Mouse (Mus musculus) forebrain, embryonic 12.5 days (tissue): ENCODE results near the gene Ethe1. TPM values are rescaled to one million over a fixed set of nuclear protein-coding genes. Genes with fewer than 3 reads are reported as not detected.

Experiments
- ATAC-seq: fragments of 200-750 bp; cut with Nextera tagmentation; 2 replicates; pipeline ENCODE4 v1.8.0; 2017; ENCODE audit warnings: moderate TSS enrichment; ENCODE audit not compliant: low FRiP score
- H3K27ac ChIP-seq: fragments of 300-500 bp; sonication (generic); 2 replicates; pipeline ENCODE4 v1.5.1; 2016; ENCODE audit warnings: mild to moderate bottlenecking
- H3K27me3 ChIP-seq: fragments of 300-500 bp; sonication (generic); 2 replicates; pipeline ENCODE4 v1.6.1; 2016; ENCODE audit warnings: mild to moderate bottlenecking
- H3K36me3 ChIP-seq: fragments of 300-500 bp; sonication (generic); replicated peaks from 2 replicates; pipeline ENCODE4 v1.6.1; 2016; ENCODE audit warnings: mild to moderate bottlenecking
- H3K4me1 ChIP-seq: fragments of 300-500 bp; sonication (generic); 2 replicates; pipeline ENCODE4 v1.6.1; 2016
- H3K4me2 ChIP-seq: fragments of 300-500 bp; sonication (generic); 2 replicates; pipeline ENCODE4 v1.6.1; 2016; ENCODE audit warnings: mild to moderate bottlenecking, moderate library complexity
- H3K4me3 ChIP-seq: fragments of 300-500 bp; sonication (generic); replicated peaks from 2 replicates; pipeline ENCODE4 v1.5.1; 2016; ENCODE audit warnings: mild to moderate bottlenecking
- H3K9ac ChIP-seq: fragments of 300-500 bp; sonication (generic); 2 replicates; pipeline ENCODE4 v1.6.1; 2016; ENCODE audit warnings: mild to moderate bottlenecking
- H3K9me3 ChIP-seq: fragments of 300-500 bp; sonication (generic); 2 replicates; pipeline ENCODE4 v1.6.1; 2016
- WGBS: fragments of 180-500 bp; shearing (Covaris S2); methylation state at CpG from one replicate; pipeline ENCODE4 v1.1.7; 2016; 5-methylcytosine and 5-hydroxymethylcytosine counted together
- polyA plus RNA-seq: library from polyadenylated mRNA; unstranded; fragments of >200 nt; fragmentation: Nextera tagmentation; extraction: Ambion mirVana; gene quantifications from 2 replicates; pipeline ENCODE4 v1.2.1, GENCODE M21; 2016

Gene Ethe1
- polyA plus RNA-seq, 1 experiment from 2014 or later, result 15.3 TPM

DNA sequence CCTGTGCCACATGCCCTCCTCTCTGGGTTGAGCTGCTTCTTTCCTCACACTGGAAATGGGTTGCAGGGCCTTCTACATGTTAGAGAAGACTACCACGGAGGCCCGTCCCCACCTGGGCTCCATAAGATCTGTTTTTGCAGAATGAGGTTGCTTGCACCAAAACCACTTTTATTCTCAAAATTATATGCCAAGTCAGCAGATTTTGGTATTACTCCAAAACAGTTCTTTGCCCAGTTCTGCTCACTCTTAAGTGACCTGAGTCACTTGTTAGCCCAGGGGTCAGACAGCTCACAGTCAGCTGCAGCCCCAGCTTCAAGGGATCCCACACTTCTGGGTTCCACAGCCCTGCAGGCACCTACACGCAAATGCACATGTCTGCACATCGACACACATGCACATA, 25.9 kb upstream of the Ethe1 start:
- no peaks in the 10 kb centered on the region for H3K27me3 ChIP-seq
- 96% methylated on average over 4 of the region's 4 CpGs for WGBS
- ATAC-seq, result no peak
- no peak overlapping the region for H3K4me2 ChIP-seq
- H3K9ac ChIP-seq, result no peak overlapping the region
- no peak overlapping the region for H3K4me3 ChIP-seq
- no peak overlapping the region for H3K27ac ChIP-seq
- no peaks in the 10 kb centered on the region for H3K9me3 ChIP-seq
- H3K36me3 ChIP-seq, result peaks cover 66% of the 10 kb centered on the region
- no peaks in the 10 kb centered on the region for H3K4me1 ChIP-seq

DNA sequence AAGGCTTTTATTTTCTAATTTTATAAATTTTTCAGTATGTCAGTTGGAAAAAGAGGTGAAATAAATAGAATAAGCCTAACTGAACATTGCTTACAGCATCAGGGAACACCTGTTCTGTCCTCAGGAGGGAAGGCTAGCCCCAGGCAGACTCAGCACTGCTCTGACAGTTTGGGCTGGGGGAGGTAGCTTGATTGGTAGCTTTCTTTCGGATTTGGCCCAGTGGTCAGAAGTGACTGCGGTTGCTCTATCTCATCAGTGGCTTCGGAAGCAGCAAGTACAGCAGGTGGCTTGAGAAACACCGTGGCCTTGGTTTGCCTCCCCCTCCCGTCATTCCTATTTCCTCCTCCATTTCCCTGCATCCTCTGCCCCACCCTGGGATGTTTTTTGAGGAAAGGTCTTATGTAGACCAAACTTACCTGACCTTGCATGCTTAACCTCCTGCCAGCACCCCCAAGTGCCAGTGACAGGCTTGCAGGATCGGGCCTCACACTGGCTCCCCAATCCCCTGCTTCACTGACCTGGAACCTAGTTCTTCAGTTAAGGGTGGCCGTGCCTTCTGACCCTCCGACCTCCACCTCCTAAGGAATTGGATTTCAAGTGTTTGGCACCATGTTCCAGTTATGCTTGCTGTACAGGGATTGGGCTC, 24.0 kb upstream of the Ethe1 start:
- Histone ChIP-seq H3K4me3 (no peak overlapping the region), H3K9me3 (no peaks in the 10 kb centered on the region), H3K27ac (no peak overlapping the region), H3K4me2 (no peak overlapping the region), H3K27me3 (no peaks in the 10 kb centered on the region), H3K4me1 (no peaks in the 10 kb centered on the region), H3K9ac (no peak overlapping the region), H3K36me3 (peaks cover 80% of the 10 kb centered on the region)
- ATAC-seq, result no peak
- WGBS, result 88% methylated on average over 8 of the region's 8 CpGs

DNA sequence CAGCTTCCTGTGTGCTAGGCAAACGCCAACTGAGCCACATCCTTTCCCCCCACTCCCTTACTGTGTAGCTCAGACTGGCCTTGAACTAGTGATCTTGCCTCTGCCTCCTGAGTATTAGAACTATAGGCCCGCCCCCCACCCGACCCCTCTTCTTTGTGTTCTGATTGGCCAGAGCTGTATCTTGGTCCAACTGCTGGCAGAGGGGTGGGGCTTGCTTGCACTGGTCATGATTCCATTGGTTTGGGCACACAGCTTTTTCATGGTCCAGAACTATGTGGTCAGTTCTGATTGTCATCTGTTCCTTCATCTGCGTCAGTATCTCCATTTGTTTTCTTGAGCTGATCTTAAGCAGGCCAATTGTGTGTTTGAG, 23.5 kb upstream of the Ethe1 start:
- H3K36me3 ChIP-seq, result peaks cover 82% of the 10 kb centered on the region

DNA sequence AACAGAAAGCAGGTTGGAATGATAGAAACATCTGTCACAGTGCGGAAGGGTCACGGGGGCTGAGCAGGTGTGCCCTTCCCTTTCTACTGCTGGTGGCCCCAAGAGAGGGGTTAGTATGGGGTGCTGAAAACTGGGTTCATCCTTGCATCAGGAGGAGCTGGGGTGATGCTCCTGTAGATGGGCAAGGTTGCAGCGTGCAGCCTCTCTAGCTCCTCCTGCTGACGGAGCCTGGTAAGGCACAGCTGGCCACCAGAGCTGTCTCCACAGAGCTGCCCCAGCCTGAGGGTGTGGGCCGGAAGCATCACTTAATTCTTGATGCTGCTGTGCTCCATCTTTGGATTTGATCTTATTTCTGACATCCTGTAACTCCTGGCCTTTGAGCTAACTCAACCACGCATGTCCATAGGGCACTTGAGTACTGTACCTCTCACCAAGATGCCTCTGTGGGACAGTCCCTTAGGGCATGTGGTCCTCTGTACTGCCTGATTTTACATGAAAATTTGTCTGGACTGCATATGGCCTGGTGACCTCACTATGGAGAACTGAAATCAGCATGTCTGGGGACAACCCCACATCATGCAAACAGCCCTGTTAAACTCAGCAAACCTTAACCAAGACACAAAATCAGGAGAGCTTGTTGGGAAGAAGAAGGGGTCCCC, 22.6 kb upstream of the Ethe1 start:
- no peak overlapping the region for H3K4me2 ChIP-seq
- WGBS, result 65% methylated on average over 6 of the region's 6 CpGs
- H3K4me1 ChIP-seq, result no peaks in the 10 kb centered on the region

More for the DNA sequence above, 23.5 kb upstream of the Ethe1 start:
- Histone ChIP-seq H3K4me1 (no peaks in the 10 kb centered on the region), H3K4me3 (no peak overlapping the region), H3K27ac (no peak overlapping the region), H3K9me3 (no peaks in the 10 kb centered on the region), H3K27me3 (no peaks in the 10 kb centered on the region), H3K9ac (no peak overlapping the region), H3K4me2 (no peak overlapping the region)
- WGBS, result 85% methylated on average over 4 of the region's 4 CpGs
- ATAC-seq, result no peak

DNA sequence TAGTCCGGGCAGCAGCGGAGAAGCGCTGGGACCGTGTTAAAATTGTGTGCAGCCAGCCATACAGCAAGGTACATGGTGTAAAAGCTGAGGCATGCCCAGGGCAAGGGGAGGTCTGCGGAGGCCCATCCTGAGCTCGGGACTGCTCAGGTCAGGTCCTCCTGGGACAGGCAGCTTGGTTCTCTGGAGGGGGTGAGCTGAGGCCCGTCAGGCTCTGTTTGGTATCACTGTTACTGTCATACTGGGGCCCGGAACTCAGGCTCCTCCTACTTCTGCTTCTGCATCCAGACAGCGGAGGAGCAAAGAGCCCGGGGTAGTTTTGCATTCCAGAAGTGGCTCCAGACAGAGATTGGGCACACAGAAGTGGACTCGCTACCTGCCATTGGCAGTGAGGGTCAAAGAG, 21.7 kb upstream of the Ethe1 start:
- H3K9ac ChIP-seq, result no peak overlapping the region
- H3K27ac ChIP-seq, result no peak overlapping the region
- no peak overlapping the region for H3K4me3 ChIP-seq
- ATAC-seq, result no peak
- H3K36me3 ChIP-seq, result peaks cover 81% of the 10 kb centered on the region
- no peaks in the 10 kb centered on the region for H3K4me1 ChIP-seq
- H3K27me3 ChIP-seq, result no peaks in the 10 kb centered on the region
- 92% methylated on average over 11 of the region's 11 CpGs for WGBS
- H3K4me2 ChIP-seq, result no peak overlapping the region
- no peaks in the 10 kb centered on the region for H3K9me3 ChIP-seq

More for the DNA sequence above, 22.6 kb upstream of the Ethe1 start:
- peaks cover 81% of the 10 kb centered on the region for H3K36me3 ChIP-seq
- no peak for ATAC-seq
- H3K27me3 ChIP-seq, result no peaks in the 10 kb centered on the region
- H3K9ac ChIP-seq, result no peak overlapping the region
- no peak overlapping the region for H3K4me3 ChIP-seq
- no peak overlapping the region for H3K27ac ChIP-seq
- H3K9me3 ChIP-seq, result no peaks in the 10 kb centered on the region

DNA sequence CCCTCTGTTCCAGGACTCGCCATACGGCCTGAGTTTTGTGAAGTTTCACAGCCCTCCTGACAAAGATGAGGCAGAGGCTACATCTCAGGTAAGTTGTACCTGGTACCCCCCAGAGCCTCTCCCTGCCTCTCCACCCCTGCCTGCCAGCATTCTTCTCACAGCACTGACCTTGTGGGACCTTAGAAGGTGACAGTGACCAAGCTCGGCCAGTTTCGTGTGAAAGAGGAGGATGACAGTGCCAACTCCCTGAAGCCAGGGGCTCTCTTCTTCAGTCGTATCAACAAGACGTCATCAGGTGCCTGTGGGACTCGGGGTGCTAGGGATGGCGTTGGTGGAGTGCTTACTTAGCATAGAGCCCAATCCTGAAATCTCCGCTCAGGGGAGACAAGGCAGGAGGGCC, 21.1 kb upstream of the Ethe1 start:
- H3K4me2 ChIP-seq, result no peak overlapping the region
- H3K4me3 ChIP-seq, result no peak overlapping the region
- WGBS, result 97% methylated on average over 9 of the region's 9 CpGs
- no peak overlapping the region for H3K9ac ChIP-seq
- no peaks in the 10 kb centered on the region for H3K4me1 ChIP-seq
- H3K27ac ChIP-seq, result no peak overlapping the region
- no peaks in the 10 kb centered on the region for H3K27me3 ChIP-seq
- no peak for ATAC-seq
- H3K36me3 ChIP-seq, result peaks cover 81% of the 10 kb centered on the region
- no peaks in the 10 kb centered on the region for H3K9me3 ChIP-seq

DNA sequence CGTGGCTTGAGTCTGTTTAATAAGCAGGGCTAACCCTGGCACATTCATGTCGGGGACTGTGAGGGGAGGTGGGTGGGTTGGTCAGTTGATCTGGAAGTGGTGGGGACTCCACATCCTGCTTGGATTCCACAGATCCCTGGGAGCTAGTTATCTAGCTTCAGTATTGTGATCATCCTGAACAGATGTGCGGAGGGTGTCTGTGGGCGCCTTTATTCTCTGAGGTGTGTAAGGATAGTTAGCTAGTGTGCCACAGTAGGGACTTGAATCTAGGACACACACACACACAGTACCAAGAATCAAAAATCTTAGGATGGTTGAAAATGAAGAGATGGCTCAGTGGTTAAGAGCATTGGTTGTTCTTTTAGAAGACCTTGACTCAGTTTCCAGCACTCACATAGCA, 18.8 kb upstream of the Ethe1 start:
- H3K36me3 ChIP-seq, result peaks cover 85% of the 10 kb centered on the region
- H3K4me1 ChIP-seq, result no peaks in the 10 kb centered on the region
- no peaks in the 10 kb centered on the region for H3K9me3 ChIP-seq
- no peak overlapping the region for H3K4me2 ChIP-seq
- H3K27ac ChIP-seq, result no peak overlapping the region
- no peak overlapping the region for H3K9ac ChIP-seq
- ATAC-seq, result no peak
- WGBS, result 91% methylated on average over 4 of the region's 4 CpGs
- H3K27me3 ChIP-seq, result no peaks in the 10 kb centered on the region
- H3K4me3 ChIP-seq, result no peak overlapping the region

DNA sequence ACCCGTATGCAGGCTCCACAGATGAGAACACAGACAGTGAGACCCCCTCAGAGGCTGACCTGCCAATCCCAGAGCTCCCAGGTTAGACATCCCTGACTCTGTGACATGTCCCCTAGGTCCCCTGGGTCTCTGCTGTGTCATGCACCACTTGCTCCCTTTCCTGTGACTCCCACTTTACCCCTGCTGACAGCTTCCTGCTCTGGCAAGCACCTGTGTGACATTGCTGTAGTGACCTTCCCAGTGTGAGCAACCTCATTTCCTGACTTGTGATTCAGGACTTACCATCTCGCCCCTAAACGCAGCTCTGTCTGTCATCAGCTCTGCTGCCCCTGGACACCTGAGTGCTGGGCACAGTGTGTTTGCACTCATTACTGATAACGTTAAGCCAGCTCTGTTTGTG, 16.3 kb upstream of the Ethe1 start:
- no peaks in the 10 kb centered on the region for H3K27me3 ChIP-seq
- no peak overlapping the region for H3K4me2 ChIP-seq
- H3K4me3 ChIP-seq, result no peak overlapping the region
- no peak overlapping the region for H3K27ac ChIP-seq
- ATAC-seq, result no peak
- no peaks in the 10 kb centered on the region for H3K9me3 ChIP-seq
- 83% methylated on average over 4 of the region's 4 CpGs for WGBS
- no peak overlapping the region for H3K9ac ChIP-seq
- peaks cover 68% of the 10 kb centered on the region for H3K36me3 ChIP-seq
- H3K4me1 ChIP-seq, result no peaks in the 10 kb centered on the region

DNA sequence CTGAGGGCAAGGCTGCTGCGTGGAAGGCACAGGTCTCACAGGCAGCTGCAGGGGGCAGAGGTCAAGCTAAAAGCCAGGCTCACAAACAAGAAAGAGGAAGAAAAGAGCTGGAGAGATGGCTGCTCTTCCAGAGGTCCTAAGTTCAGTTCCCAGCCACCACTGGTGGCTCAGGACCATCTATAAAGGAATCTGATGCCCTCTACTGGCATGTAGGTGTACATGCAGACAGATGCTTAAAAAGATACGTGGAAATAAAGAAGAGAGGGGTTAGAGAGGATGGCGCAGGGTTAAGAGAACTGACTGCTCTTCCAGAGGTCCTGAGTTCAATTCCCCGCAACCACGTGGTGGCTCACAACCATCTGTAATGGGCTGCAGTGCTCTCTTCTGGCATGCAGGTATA, 14.9 kb upstream of the Ethe1 start:
- Histone ChIP-seq H3K4me1 (no peaks in the 10 kb centered on the region), H3K27me3 (no peaks in the 10 kb centered on the region), H3K9ac (no peak overlapping the region), H3K36me3 (peaks cover 54% of the 10 kb centered on the region), H3K27ac (no peak overlapping the region), H3K4me2 (no peak overlapping the region), H3K4me3 (no peak overlapping the region), H3K9me3 (no peaks in the 10 kb centered on the region)
- 56% methylated on average over 5 of the region's 5 CpGs for WGBS
- ATAC-seq, result no peak

DNA sequence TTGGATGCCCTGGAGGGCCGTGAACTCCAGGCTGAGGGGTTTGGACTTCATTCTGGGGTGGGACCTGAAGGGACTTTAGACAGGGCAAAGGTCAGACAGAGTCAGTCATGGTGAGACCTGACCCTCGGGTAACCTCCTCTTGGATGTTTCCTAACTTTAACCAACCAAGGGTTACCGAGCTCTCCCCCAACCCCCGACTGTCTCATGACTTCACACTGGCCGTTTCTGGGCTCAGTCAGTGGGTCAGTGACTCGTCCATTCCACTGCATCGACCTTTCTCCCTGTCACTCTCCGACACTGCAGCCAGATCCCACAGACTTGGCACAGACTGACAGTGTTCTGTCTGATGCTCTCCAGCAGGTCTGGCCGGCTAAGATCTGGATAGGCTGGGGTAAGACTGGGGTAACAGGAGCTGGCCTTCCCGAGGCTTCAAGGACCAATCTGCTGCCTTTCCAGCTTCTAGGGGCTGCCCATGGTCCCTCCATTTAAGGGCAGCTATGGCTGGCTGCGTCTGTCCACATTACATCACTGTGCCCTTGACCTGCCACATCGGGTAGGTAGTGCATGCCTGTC, 13.0 kb upstream of the Ethe1 start:
- H3K27me3 ChIP-seq, result no peaks in the 10 kb centered on the region
- no peak for ATAC-seq
- H3K4me2 ChIP-seq, result no peak overlapping the region
- no peaks in the 10 kb centered on the region for H3K9me3 ChIP-seq
- H3K9ac ChIP-seq, result no peak overlapping the region
- H3K36me3 ChIP-seq, result peaks cover 36% of the 10 kb centered on the region
- no peaks in the 10 kb centered on the region for H3K4me1 ChIP-seq
- H3K27ac ChIP-seq, result no peak overlapping the region
- no peak overlapping the region for H3K4me3 ChIP-seq
- WGBS, result 72% methylated on average over 12 of the region's 12 CpGs

DNA sequence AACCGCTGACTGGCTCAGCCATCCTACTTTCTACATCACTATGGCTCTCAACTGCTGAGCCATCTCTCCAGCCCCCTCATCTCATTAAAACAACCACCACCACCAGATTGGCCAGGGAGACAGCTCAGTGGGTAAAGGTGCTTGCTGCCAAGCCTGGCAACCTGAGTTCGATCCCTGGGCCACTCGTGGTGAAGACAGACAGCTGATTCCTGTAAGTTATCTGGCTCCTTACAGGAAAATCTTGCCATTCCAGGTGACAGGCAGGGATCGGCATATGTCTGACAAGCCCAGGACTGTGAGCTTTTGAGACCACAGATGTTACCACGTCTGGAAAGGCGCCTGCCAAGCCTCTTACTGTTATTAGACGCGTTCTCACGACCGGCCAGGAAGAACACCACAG, 9.5 kb upstream of the Ethe1 start:
- whole genome bisulfite sequencing, result 91% methylated on average over 10 of the region's 10 CpGs
- H3K4me1 ChIP-seq, result no peaks in the 10 kb centered on the region
- H3K4me2 ChIP-seq, result no peak overlapping the region
- H3K36me3 ChIP-seq, result peaks cover 6% of the 10 kb centered on the region
- no peak overlapping the region for H3K27ac ChIP-seq
- H3K9me3 ChIP-seq, result no peaks in the 10 kb centered on the region
- no peak for ATAC-seq
- no peak overlapping the region for H3K4me3 ChIP-seq
- no peaks in the 10 kb centered on the region for H3K27me3 ChIP-seq
- H3K9ac ChIP-seq, result no peak overlapping the region

DNA sequence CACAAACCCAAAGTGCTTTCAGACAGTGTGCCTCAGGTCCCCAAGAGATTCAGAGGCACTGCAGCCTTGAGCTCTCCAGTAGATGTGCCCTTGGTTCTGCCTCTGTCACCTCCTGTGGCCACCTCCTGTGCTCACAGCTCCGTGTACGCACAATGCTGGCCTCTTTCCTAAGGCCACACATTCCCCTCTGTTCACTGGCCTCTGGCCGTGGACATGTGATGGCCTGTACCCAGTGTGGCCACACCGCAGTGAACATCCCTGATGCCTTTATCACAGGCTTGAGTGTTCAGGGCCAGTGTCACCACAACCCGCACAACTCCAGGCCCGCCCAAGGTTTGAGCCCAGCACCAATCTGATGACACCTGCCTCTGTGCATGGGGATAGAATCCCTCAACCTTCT, 2.5 kb upstream of the Ethe1 start:
- H3K4me2 ChIP-seq, result no peak overlapping the region
- no peak overlapping the region for H3K9ac ChIP-seq
- no peak for ATAC-seq
- 94% methylated on average over 6 of the region's 6 CpGs for WGBS
- H3K36me3 ChIP-seq, result no peaks in the 10 kb centered on the region
- no peak overlapping the region for H3K4me3 ChIP-seq
- H3K4me1 ChIP-seq, result peaks cover 10% of the 10 kb centered on the region; the same call in 1 of the 2 replicates
- H3K27ac ChIP-seq, result no peak overlapping the region
- H3K9me3 ChIP-seq, result no peaks in the 10 kb centered on the region
- peaks cover 36% of the 10 kb centered on the region for H3K27me3 ChIP-seq

DNA sequence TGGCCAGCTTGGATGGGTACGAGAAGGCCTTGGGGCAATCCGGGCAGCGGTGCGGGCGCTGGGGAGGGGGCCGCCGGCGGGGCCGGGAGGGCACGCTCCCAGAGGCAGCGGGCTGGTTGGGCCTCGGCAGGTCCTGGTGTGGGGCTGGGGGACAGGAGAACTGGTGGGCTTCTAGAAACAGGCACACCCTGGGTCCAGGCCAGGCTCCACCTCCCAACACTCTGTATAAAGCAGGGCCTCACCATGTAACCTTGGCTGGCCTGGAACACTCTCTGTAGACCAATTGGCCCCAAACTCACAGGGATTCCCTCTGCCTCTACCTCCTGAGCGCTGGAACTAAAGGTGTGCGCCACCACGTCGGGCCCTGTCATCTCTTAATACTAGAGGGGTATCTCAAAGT, 1.3 kb upstream of the Ethe1 start:
- Histone ChIP-seq H3K36me3 (no peaks in the 10 kb centered on the region), H3K4me2 (no peak overlapping the region), H3K27ac (no peak overlapping the region), H3K9me3 (no peaks in the 10 kb centered on the region), H3K4me1 (peaks cover 10% of the 10 kb centered on the region; the same call in 1 of the 2 replicates), H3K27me3 (peaks cover 36% of the 10 kb centered on the region), H3K9ac (no peak overlapping the region), H3K4me3 (no peak overlapping the region)
- 38% methylated on average over 16 of the region's 16 CpGs for WGBS
- peak; percentile 31; the same call in 1 of the 2 replicates for ATAC-seq
